Mouse (Mus musculus) megakaryocyte, embryonic 14.5 days (primary cell): ENCODE data around the gene Tppp3. TPM values are rescaled to one million over a fixed set of nuclear protein-coding genes. Genes with fewer than 3 reads are reported as not detected.

Experiments
- H3K27me3 ChIP-seq: replicated peaks from 2 replicates; pipeline ENCODE3; 2012; ENCODE audit warnings: inconsistent platforms
- H3K36me3 ChIP-seq: replicated peaks from 2 replicates; pipeline ENCODE3; 2012; ENCODE audit warnings: low read length, inconsistent platforms, mixed read lengths
- H3K4me1 ChIP-seq: 2 replicates; pipeline ENCODE4 v1.6.1; 2012; ENCODE audit warnings: inconsistent platforms
- H3K4me3 ChIP-seq: replicated peaks from 2 replicates; pipeline ENCODE3; 2012; ENCODE audit warnings: moderate library complexity, mild to moderate bottlenecking, inconsistent platforms
- H3K9me3 ChIP-seq: 2 replicates; pipeline ENCODE4 v1.6.1; 2012; ENCODE audit warnings: inconsistent platforms
- FLI1 ChIP-seq: IDR thresholded peaks from 2 replicates; pipeline ENCODE4 v1.6.1; 2012; ENCODE audit warnings: low read length, inconsistent platforms, mixed read lengths
- GATA1 ChIP-seq: IDR thresholded peaks from 3 replicates; pipeline ENCODE4 v1.6.1; 2012; ENCODE audit warnings: mixed read lengths, low read length, inconsistent platforms, borderline replicate concordance
- polyA plus RNA-seq: library from polyadenylated mRNA; stranded (reverse); fragments of >175 nt; gene quantifications from 2 replicates; pipeline ENCODE4 v1.2.3, GENCODE M21; 2012; ENCODE audit warnings: low replicate concordance; ENCODE audit not compliant: insufficient read depth

The Tppp3 gene
- polyA plus RNA-seq: 2.5 and 3.3 TPM in 2 replicates

GRCm38 (mm10) chr8:105471314-105472015, at the start of gene Tppp3:
Gene Tppp3, minus strand, starts transcription at chr8:105471526.
- H3K4me3 ChIP-seq: peak within 1 kb of the TSS; percentile 82
- H3K36me3 ChIP-seq: peaks cover 12% of the 10 kb centered on the region
- H3K4me1 ChIP-seq: peaks cover 32% of the 10 kb centered on the region
- no peaks in the 10 kb centered on the region for H3K9me3 ChIP-seq
- TF ChIP-seq GATA1 (no peak), FLI1 (no peak)
- peaks cover 73% of the 10 kb centered on the region for H3K27me3 ChIP-seq

GRCm38 (mm10) chr8:105521061-105521460, 49.7 kb upstream of the Tppp3 start:
- H3K36me3 ChIP-seq: peaks cover 59% of the 10 kb centered on the region
- H3K9me3 ChIP-seq: no peaks in the 10 kb centered on the region
- peaks cover 74% of the 10 kb centered on the region for H3K4me1 ChIP-seq
- H3K27me3 ChIP-seq: peaks cover 38% of the 10 kb centered on the region
- no peak overlapping the region for H3K4me3 ChIP-seq
- TF ChIP-seq GATA1: no peak

- Histone ChIP-seq H3K9me3 (no peaks in the 10 kb centered on the region), H3K27me3 (peaks cover 39% of the 10 kb centered on the region), H3K36me3 (peaks cover 53% of the 10 kb centered on the region), H3K4me1 (peaks cover 79% of the 10 kb centered on the region), H3K4me3 (no peak overlapping the region)
- no peak for TF ChIP-seq FLI1
- no peak for TF ChIP-seq GATA1
Measured at GRCm38 (mm10) chr8:105520521-105520920, 49.2 kb upstream of the Tppp3 start.

- peaks cover 47% of the 10 kb centered on the region for H3K27me3 ChIP-seq
Measured at GRCm38 (mm10) chr8:105519591-105519990, 48.3 kb upstream of the Tppp3 start.

GRCm38 (mm10) chr8:105518436-105519313, 47.3 kb upstream of the Tppp3 start, which contains the start of gene Hsd11b2:
Gene Hsd11b2, plus strand, starts transcription at chr8:105518755.
- no peaks in the 10 kb centered on the region for H3K9me3 ChIP-seq
- no peak for TF ChIP-seq GATA1
- TF ChIP-seq FLI1: no peak
- peaks cover 55% of the 10 kb centered on the region for H3K27me3 ChIP-seq
- peak within 1 kb of the TSS; percentile 92 for H3K4me3 ChIP-seq
- H3K36me3 ChIP-seq: peaks cover 35% of the 10 kb centered on the region
- H3K4me1 ChIP-seq: peaks cover 81% of the 10 kb centered on the region

More at GRCm38 (mm10) chr8:105519591-105519990, 48.3 kb upstream of the Tppp3 start:
- Histone ChIP-seq H3K36me3 (peaks cover 44% of the 10 kb centered on the region), H3K4me1 (peaks cover 83% of the 10 kb centered on the region), H3K9me3 (no peaks in the 10 kb centered on the region), H3K4me3 (peak overlapping the region; percentile 92)
- TF ChIP-seq FLI1: no peak
- TF ChIP-seq GATA1: no peak

- Histone ChIP-seq H3K9me3 (no peaks in the 10 kb centered on the region), H3K4me3 (peak overlapping the region; percentile 9), H3K27me3 (peaks cover 58% of the 10 kb centered on the region), H3K36me3 (peaks cover 21% of the 10 kb centered on the region), H3K4me1 (peaks cover 69% of the 10 kb centered on the region)
- no peak for TF ChIP-seq FLI1
- TF ChIP-seq GATA1: no peak
Measured at GRCm38 (mm10) chr8:105517346-105517745, 46.0 kb upstream of the Tppp3 start.

GRCm38 (mm10) chr8:105516018-105516645, 44.8 kb upstream of the Tppp3 start:
- no peak for TF ChIP-seq FLI1
- no peak for TF ChIP-seq GATA1
- H3K9me3 ChIP-seq: no peaks in the 10 kb centered on the region
- H3K4me3 ChIP-seq: peak overlapping the region; percentile 80

GRCm38 (mm10) chr8:105514656-105515055, 43.3 kb upstream of the Tppp3 start:
- no peaks in the 10 kb centered on the region for H3K36me3 ChIP-seq
- TF ChIP-seq GATA1 (no peak), FLI1 (no peak)
- H3K9me3 ChIP-seq: no peaks in the 10 kb centered on the region
- peaks cover 59% of the 10 kb centered on the region for H3K4me1 ChIP-seq
- H3K4me3 ChIP-seq: no peak overlapping the region
- H3K27me3 ChIP-seq: peaks cover 54% of the 10 kb centered on the region

More at GRCm38 (mm10) chr8:105516018-105516645, 44.8 kb upstream of the Tppp3 start:
- Histone ChIP-seq H3K4me1 (peaks cover 61% of the 10 kb centered on the region), H3K36me3 (peaks cover 9% of the 10 kb centered on the region), H3K27me3 (peaks cover 58% of the 10 kb centered on the region)

GRCm38 (mm10) chr8:105514194-105514593, 42.9 kb upstream of the Tppp3 start:
- TF ChIP-seq GATA1 (no peak), FLI1 (no peak)
- no peaks in the 10 kb centered on the region for H3K36me3 ChIP-seq
- peaks cover 49% of the 10 kb centered on the region for H3K27me3 ChIP-seq

More at GRCm38 (mm10) chr8:105514194-105514593, 42.9 kb upstream of the Tppp3 start:
- no peak overlapping the region for H3K4me3 ChIP-seq
- peaks cover 59% of the 10 kb centered on the region for H3K4me1 ChIP-seq
- no peaks in the 10 kb centered on the region for H3K9me3 ChIP-seq
